Mouse (Mus musculus) central nervous system, embryonic 18 days (tissue): Measurements from ENCODE around the gene Kdm2b. TPM values are rescaled to one million over a fixed set of nuclear protein-coding genes. Genes with fewer than 3 reads are reported as not detected.

ENCODE experiments used
- polyA plus RNA-seq: library from polyadenylated mRNA; depleted of rRNA; stranded (reverse); fragments of >200 nt; gene quantifications from 2 replicates; pipeline ENCODE4 v1.2.3, GENCODE M21; 2012; rRNA removed

The Kdm2b gene
- polyA plus RNA-seq, result 87.7 and 99.5 TPM in 2 replicates

DNA sequence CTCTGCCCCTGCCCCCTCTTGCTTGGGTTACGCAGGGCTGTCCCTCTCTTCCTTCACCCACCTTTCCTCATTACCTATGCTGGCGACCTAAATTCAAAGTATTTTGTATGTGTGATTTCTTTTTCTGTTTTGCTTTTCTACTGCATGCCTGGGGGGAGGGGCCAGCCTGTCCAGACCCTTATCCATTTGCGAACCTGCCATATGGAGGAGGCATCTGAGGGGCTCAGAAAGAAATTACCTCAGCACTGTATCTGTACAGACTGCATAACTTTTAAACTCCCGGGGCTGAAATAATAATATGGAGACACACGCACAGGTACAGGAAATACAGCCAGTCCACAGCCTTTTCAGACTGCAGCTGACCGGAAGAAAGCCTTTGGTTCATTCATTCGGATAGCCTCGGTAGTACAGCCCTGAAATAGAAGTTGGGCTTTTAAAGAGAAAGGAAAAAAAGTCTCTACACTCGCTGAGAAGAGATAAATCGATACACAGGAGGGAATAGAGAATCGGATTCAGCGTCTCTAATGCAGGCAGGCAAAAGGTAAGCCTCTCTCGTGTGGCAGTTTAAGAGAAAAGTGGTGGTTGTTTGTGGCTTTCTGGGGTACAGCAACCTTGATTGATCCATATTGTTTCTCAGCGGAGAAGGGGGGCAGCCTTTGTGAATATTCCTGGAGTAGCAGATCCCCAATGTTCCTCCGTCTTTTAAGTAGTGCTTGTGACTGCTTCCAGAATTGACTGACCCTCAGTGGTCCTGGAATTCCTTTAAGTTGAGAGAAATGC lies at the start of gene Kdm2b:
Kdm2b (minus strand) TSS at position 273 of the 780 bp plus-strand sequence.

DNA sequence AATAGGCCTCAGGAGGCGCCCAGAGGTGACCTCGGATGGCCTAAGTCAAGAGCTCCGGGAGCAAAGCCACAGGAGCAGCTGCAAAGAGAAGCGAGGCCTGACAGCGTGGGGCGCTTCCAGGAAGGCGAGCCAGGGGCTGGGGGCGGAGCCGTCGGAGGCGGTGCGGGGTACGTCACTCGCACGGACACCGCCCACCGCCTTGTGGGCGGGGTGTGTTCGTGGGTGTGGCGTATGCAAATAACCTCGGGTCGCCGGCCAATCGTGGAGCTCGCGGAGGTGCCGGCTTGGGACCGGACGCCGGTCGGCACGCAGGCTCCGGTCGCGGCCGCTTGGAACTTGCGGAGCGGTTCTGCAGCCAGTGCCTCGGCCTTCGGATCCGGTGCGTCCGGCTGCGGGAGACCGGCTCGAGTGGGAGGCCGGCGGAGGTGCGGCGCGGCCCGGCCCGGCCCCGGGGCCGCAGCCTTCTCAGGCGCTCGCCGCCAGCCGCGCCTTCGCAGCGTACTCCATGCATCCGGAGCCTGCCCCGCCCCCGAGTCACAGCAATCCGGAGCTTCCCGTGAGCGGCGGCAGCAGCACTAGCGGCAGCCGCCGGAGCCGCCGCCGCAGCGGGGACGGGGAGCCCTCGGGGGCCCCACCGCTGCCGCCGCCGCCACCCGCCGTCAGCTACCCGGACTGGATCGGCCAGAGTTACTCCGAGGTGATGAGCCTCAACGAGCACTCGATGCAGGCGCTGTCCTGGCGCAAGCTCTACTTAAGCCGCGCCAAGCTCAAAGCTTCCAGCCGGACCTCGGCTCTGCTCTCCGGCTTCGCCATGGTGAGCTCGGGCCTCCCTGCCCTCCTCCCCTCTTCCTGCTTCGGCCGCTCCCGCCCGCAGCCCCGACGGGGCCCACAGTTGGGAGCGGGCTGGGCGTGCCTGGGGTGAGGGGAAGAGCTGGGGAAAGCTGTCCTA lies 25.4 kb upstream of the Kdm2b start, which contains the start of gene Orai1:
Orai1 (plus strand) TSS at position 322 of the 949 bp plus-strand sequence.

DNA sequence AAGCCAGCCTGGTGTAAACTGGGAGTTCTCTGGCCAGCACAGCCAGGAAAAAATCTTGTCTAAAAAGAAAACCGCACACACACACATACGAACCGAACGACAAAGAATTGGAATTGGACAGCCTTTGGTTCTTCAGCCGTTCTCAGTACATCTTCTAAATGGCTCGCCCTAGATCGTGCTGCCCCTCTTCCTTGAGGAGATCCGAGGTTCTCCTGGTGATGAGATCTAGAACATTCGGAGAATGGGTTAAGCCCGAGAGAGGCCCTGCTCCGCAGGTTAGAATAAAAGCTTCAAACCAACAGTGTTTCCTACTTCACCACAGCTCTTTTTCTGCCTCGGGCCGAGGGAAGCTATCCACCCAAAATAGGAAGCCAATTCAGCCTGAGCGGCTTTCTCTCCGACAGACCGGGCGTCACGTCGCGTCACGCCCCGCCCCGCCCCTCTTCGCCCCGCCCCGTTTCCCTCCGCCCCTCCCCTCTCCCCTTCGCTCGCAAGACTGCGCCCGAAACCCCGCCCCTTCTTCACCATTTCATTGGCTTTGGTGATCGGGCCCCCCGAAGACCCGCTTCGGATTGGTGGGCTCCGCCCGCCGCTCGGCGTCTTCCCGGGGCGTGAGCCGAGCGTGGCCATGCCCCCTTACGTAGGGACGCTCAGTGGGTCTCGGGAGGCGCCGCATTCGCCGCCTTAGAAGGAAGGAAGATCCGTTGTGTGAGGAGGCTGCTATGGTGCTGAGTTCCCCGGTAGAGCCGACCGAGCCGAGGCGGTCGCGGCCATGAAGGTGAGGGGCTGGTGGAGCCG lies 139.9 kb downstream of the Kdm2b start, which contains the start of gene Rnf34:
Rnf34 (plus strand) TSS at position 528 of the 798 bp plus-strand sequence.

DNA sequence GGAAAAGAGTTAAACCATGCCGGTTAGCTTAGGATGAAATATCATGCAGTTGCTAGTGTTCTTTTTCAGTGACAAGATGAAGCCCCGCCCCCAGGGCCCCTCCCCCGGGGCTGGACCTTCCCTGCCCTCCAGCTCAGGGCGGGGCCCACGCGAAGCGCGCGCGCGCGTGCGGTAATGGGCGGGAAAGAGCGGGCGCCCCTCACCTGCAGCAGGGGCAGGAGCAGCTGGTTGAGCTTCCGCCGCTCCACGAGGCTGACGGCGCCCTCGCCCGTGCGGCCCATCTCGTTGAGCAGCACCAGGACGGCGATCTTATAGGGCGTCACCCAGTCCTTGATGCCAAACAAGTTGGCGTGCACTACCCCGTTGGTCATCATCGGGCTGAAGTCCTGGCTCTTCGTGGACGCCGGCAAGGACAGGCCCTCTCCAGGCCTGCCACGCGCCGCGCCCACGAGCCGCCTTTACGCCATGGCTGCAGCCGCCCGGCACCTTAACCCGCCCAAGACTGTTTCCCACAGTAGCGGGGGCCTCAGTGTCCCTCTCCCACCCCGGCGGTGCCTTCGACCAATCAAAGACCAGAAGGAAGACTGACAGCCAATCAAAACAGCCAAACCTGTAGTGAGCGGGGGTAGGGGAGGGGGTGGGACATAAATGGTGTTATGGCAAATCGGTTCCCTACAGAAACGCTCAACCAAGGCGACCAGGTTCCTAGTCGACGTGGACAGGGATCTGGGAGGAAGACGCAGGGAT lies 168.7 kb downstream of the Kdm2b start, which contains the start of gene Anapc5:
Anapc5 (minus strand) TSS at position 563 of the 747 bp plus-strand sequence.

Other genes starting within 250 kb of the Kdm2b start
- 71.9 and 87.8 TPM in 2 replicates for gene Camkk2, start 210.4 kb downstream of the Kdm2b start, polyA plus RNA-seq
- 650 and 681 TPM in 2 replicates for gene Anapc5, start 168.5 kb downstream of the Kdm2b start, polyA plus RNA-seq
- 27.9 and 32.8 TPM in 2 replicates for gene Rnf34, start 139.8 kb downstream of the Kdm2b start, polyA plus RNA-seq
- gene Orai1, start 25.3 kb upstream of the Kdm2b start, polyA plus RNA-seq, result 16.2 and 16.4 TPM in 2 replicates
- gene Morn3, start 57.2 kb upstream of the Kdm2b start, polyA plus RNA-seq, result 0.40 and 0.76 TPM in 2 replicates
- 19.3 and 22.3 TPM in 2 replicates for gene Tmem120b, start 78.6 kb upstream of the Kdm2b start, polyA plus RNA-seq
- 30.7 and 35.4 TPM in 2 replicates for gene Rhof, start 142.9 kb upstream of the Kdm2b start, polyA plus RNA-seq
- gene Setd1b, start 152.4 kb upstream of the Kdm2b start, polyA plus RNA-seq, result 6.4 and 9.0 TPM in 2 replicates
- gene Psmd9, start 179.6 kb upstream of the Kdm2b start, polyA plus RNA-seq, result 40.6 and 40.7 TPM in 2 replicates
- 0.04 TPM in 1 of 2 replicates, not detected in the other for gene Hpd, start 192.9 kb upstream of the Kdm2b start, polyA plus RNA-seq